Mouse (Mus musculus): Measurements from ENCODE around the gene Dyrk1b. TPM values are rescaled to one million over a fixed set of nuclear protein-coding genes. Genes with fewer than 3 reads are reported as not detected.

Gene Dyrk1b
- 41.7 and 43.4 TPM in 2 replicates for polyA plus RNA-seq (2012; rRNA removed; ENCODE audit: low replicate concordance)

GRCm38 (mm10) chr7:28179228-28179627 lies at the start of gene Dyrk1b:
Gene Dyrk1b, plus strand, starts transcription at chr7:28179469.

GRCm38 (mm10) chr7:28169489-28170422 lies 9.5 kb upstream of the Dyrk1b start, which contains the start of gene Fbl:
Gene Fbl, plus strand, starts transcription at chr7:28169710.

Other genes starting within 250 kb of the Dyrk1b start
- 1.8 and 2.8 TPM in 2 replicates for gene Zfp780b, start 200.3 kb upstream of the Dyrk1b start, polyA plus RNA-seq (2012; rRNA removed; ENCODE audit: low replicate concordance)
- gene Zfp850, start 165.4 kb upstream of the Dyrk1b start, polyA plus RNA-seq (2012; rRNA removed; ENCODE audit: low replicate concordance), result 0.21 and 0.37 TPM in 2 replicates
- gene Psmc4, start 129.4 kb upstream of the Dyrk1b start, polyA plus RNA-seq (2012; rRNA removed; ENCODE audit: low replicate concordance), result 122 and 149 TPM in 2 replicates
- 0.53 and 54.2 TPM in 2 replicates for gene Fcgbp, start 108.2 kb upstream of the Dyrk1b start, polyA plus RNA-seq (2012; rRNA removed; ENCODE audit: low replicate concordance)
- gene 9530053A07Rik, start 50.0 kb upstream of the Dyrk1b start, polyA plus RNA-seq (2012; rRNA removed; ENCODE audit: low replicate concordance), result 0.08 and 0.11 TPM in 2 replicates
- gene Fbl, start 9.8 kb upstream of the Dyrk1b start, polyA plus RNA-seq (2012; rRNA removed; ENCODE audit: low replicate concordance), result 25.8 and 84.3 TPM in 2 replicates
- 4.6 and 9.1 TPM in 2 replicates for gene Eid2, start 88.4 kb downstream of the Dyrk1b start, polyA plus RNA-seq (2012; rRNA removed; ENCODE audit: low replicate concordance)
- 6.6 and 12.9 TPM in 2 replicates for gene Eid2b, start 98.3 kb downstream of the Dyrk1b start, polyA plus RNA-seq (2012; rRNA removed; ENCODE audit: low replicate concordance)
- gene Selenov, start 111.7 kb downstream of the Dyrk1b start, polyA plus RNA-seq (2012; rRNA removed; ENCODE audit: low replicate concordance), result 0.14 and 0.33 TPM in 2 replicates
- 0.04 and 0.36 TPM in 2 replicates for gene Dll3, start 122.8 kb downstream of the Dyrk1b start, polyA plus RNA-seq (2012; rRNA removed; ENCODE audit: low replicate concordance)
- gene Timm50, start 132.6 kb downstream of the Dyrk1b start, polyA plus RNA-seq (2012; rRNA removed; ENCODE audit: low replicate concordance), result 112 and 113 TPM in 2 replicates
- gene Supt5, start 159.3 kb downstream of the Dyrk1b start, polyA plus RNA-seq (2012; rRNA removed; ENCODE audit: low replicate concordance), result 92.2 and 125 TPM in 2 replicates
- 520 and 1,161 TPM in 2 replicates for gene Rps16, start 171.2 kb downstream of the Dyrk1b start, polyA plus RNA-seq (2012; rRNA removed; ENCODE audit: low replicate concordance)
- gene Plekhg2, start 193.1 kb downstream of the Dyrk1b start, polyA plus RNA-seq (2012; rRNA removed; ENCODE audit: low replicate concordance), result 27.6 and 51.9 TPM in 2 replicates
- gene Zfp36, start 200.8 kb downstream of the Dyrk1b start, polyA plus RNA-seq (2012; rRNA removed; ENCODE audit: low replicate concordance), result 35.4 and 86.7 TPM in 2 replicates
- gene Med29, start 213.2 kb downstream of the Dyrk1b start, polyA plus RNA-seq (2012; rRNA removed; ENCODE audit: low replicate concordance), result 55.0 and 56.9 TPM in 2 replicates
- 75.4 and 88.0 TPM in 2 replicates for gene Paf1, start 213.5 kb downstream of the Dyrk1b start, polyA plus RNA-seq (2012; rRNA removed; ENCODE audit: low replicate concordance)

All from subcutaneous adipose tissue, adult 2 months (tissue).